Mouse (Mus musculus) limb, embryonic 10.5 days (tissue): ENCODE data around the gene Cyp2f2. TPM values are rescaled to one million over a fixed set of nuclear protein-coding genes. Genes with fewer than 3 reads are reported as not detected.

Source experiments
- DNase-seq: peaks from one replicate; pipeline ENCODE4 v3.0.0-alpha.2; 2017; ENCODE audit warnings: low spot score
- H3K27ac ChIP-seq: fragments of 300-500 bp; sonication (generic); 2 replicates; pipeline ENCODE4 v1.5.1; 2016; ENCODE audit warnings: mild to moderate bottlenecking
- H3K27me3 ChIP-seq: fragments of 300-500 bp; sonication (generic); 2 replicates; pipeline ENCODE4 v1.6.1; 2016; ENCODE audit warnings: low read depth, mild to moderate bottlenecking; ENCODE audit not compliant: poor library complexity, severe bottlenecking
- H3K36me3 ChIP-seq: fragments of 300-500 bp; sonication (generic); 2 replicates; pipeline ENCODE4 v1.6.1; 2016; ENCODE audit warnings: mild to moderate bottlenecking, moderate library complexity
- H3K4me1 ChIP-seq: fragments of 300-500 bp; sonication (generic); 2 replicates; pipeline ENCODE4 v1.6.1; 2016
- H3K4me3 ChIP-seq: fragments of 300-500 bp; sonication (generic); 2 replicates; pipeline ENCODE4 v1.5.1; 2016; ENCODE audit warnings: mild to moderate bottlenecking, moderate library complexity
- H3K9me3 ChIP-seq: fragments of 300-500 bp; sonication (generic); replicated peaks from 2 replicates; pipeline ENCODE4 v1.6.1; 2016; ENCODE audit warnings: mild to moderate bottlenecking
- WGBS: fragments of 180-500 bp; shearing (Covaris S2); methylation state at CpG from one replicate; pipeline ENCODE4 v1.1.7; 2016; 5-methylcytosine and 5-hydroxymethylcytosine counted together
- microRNA-seq: library from miRNA; unstranded; fragments of <30 nt; microRNA quantifications from one replicate; pipeline ENCODE4, GENCODE M21; 2017
- polyA plus RNA-seq: library from polyadenylated mRNA; unstranded; fragments of >200 nt; fragmentation: Nextera tagmentation; extraction: Ambion mirVana; gene quantifications from 2 replicates; pipeline ENCODE4 v1.2.1, GENCODE M21; 2016

Gene Cyp2f2
- polyA plus RNA-seq, 1 experiment from 2014 or later = not detected

GRCm38 (mm10) chr7:27170981-27171380, 51.3 kb downstream of the Cyp2f2 start:
- 98% methylated on average over 3 of the region's 3 CpGs for WGBS
- DNase-seq = no peak
- no peak overlapping the region for H3K4me3 ChIP-seq
- peaks cover 10% of the 10 kb centered on the region for H3K4me1 ChIP-seq
- H3K27ac ChIP-seq = no peak overlapping the region
- H3K36me3 ChIP-seq = peaks cover 50% of the 10 kb centered on the region
- H3K9me3 ChIP-seq = no peaks in the 10 kb centered on the region
- no peaks in the 10 kb centered on the region for H3K27me3 ChIP-seq

DNA sequence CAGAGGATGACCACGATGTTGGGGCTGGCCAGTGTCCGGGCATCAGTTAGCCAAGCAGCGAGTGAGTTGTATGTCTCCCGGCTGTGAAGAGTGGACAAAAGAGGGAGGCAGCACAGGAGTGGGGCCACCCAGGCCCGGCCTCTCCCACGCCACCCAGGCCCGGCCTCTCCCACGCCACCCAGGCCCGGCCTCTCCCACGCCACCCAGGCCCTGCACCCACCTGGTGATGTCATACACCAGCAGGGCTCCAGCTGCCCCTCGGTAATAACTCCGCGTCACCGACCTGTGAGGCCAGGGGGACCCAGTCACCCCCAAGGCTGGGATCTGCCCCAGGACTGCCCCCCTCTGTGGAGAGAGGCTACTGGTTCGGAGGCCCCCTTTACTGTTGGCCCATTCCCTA, 54.8 kb downstream of the Cyp2f2 start:
- WGBS = 96% methylated on average over 15 of the region's 15 CpGs
- Histone ChIP-seq H3K4me3 (no peak overlapping the region), H3K36me3 (peaks cover 46% of the 10 kb centered on the region), H3K27ac (no peak overlapping the region), H3K4me1 (peaks cover 9% of the 10 kb centered on the region; the same call in 1 of the 2 replicates), H3K27me3 (no peaks in the 10 kb centered on the region), H3K9me3 (no peaks in the 10 kb centered on the region)
- no peak for DNase-seq

GRCm38 (mm10) chr7:27174896-27175295, 55.2 kb downstream of the Cyp2f2 start:
- Histone ChIP-seq H3K4me3 (no peak overlapping the region), H3K9me3 (no peaks in the 10 kb centered on the region), H3K4me1 (peaks cover 11% of the 10 kb centered on the region; the same call in 1 of the 2 replicates), H3K27me3 (no peaks in the 10 kb centered on the region), H3K36me3 (peaks cover 45% of the 10 kb centered on the region), H3K27ac (no peak overlapping the region)
- 95% methylated on average over 7 of the region's 7 CpGs for WGBS
- no peak for DNase-seq

DNA sequence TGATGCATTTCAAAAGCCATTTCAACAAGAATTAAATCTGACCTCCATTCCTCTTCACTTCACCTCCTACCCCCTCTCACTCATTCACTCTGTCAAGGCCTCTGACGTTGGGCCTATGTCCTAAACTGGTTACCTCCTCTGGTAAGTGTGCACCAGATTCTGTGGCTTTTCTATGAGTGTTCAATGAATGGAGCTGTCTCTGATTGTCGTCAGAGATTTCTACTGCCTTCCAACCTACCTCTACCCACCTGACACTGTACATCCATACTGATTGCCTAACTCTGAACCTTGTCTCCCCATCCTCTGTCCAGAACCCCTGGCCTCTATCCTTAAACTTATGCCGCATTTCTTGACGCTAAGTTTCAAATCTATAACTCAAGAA, 58.2 kb downstream of the Cyp2f2 start:
- 26% methylated on average over 4 of the region's 4 CpGs for WGBS
- DNase-seq = no peak
- Histone ChIP-seq H3K36me3 (peaks cover 31% of the 10 kb centered on the region), H3K27me3 (no peaks in the 10 kb centered on the region), H3K9me3 (no peaks in the 10 kb centered on the region), H3K4me3 (peak overlapping the region; percentile 68), H3K27ac (peak overlapping the region; percentile 90; the same call in 1 of the 2 replicates), H3K4me1 (peaks cover 11% of the 10 kb centered on the region; the same call in 1 of the 2 replicates)

GRCm38 (mm10) chr7:27178324-27179216, 58.9 kb downstream of the Cyp2f2 start, which contains the start of gene Rab4b:
Gene Rab4b (minus strand): TSS chr7:27178896.
- Histone ChIP-seq H3K4me3 (peak within 1 kb of the TSS; percentile 68), H3K4me1 (peaks cover 11% of the 10 kb centered on the region; the same call in 1 of the 2 replicates), H3K9me3 (no peaks in the 10 kb centered on the region), H3K27ac (peak within 1 kb of the TSS; percentile 90), H3K27me3 (no peaks in the 10 kb centered on the region), H3K36me3 (peaks cover 31% of the 10 kb centered on the region)
- peak; percentile 98 for DNase-seq
- under 1% methylated on average over 52 of the region's 53 CpGs for WGBS

DNA sequence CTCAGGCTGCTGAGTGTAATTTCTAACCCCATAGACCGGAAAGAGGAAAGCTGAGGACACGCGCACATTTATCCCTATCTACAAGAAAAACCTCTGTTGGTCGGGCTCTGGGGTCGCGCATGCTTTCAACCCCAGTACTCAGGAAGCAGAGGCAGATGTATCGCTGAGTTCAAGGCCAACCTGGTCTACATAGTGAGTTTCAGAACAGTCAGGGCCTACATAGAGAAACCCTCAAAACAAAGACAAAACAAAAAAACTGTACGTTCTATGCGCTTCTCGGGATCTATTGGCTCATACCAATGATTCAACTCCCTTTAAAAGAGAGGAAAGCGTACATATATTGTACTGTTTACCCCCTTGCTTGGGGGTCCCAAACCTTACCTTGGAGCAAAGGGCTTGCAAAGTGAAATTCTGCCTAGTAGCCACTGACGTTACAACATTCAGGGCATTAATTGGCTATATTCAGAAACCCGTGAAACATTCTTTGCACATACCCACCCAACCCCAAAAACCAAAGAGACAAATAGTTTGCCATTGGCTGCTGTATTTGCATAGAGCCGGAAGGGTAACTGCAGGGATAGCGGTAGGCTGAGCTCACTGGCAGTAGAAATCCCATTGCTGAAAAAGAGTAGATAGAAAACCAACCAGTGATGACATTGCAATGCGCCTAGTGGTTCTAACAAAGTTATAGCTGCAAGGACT, 59.7 kb downstream of the Cyp2f2 start:
- DNase-seq = no peak

DNA sequence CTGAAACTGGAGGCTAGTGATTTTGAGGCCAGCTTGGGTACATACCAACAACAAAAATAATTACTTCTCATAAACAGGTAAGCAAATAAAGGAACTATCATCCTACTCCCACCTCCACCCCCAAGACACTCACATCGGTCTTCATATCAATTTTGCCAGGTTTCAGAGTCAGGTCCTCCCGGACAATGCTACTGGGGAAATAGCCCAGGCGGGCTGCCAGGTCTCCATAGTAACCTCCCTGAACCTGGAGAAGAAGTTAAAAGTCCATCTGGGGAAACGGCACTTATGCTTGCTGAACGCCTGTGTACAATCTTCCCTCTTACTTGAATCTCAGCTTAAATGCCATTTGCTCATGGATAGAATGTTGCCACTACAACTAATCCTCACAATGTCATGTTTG, 60.3 kb downstream of the Cyp2f2 start:
- no peak for DNase-seq
- Histone ChIP-seq H3K36me3 (peaks cover 30% of the 10 kb centered on the region), H3K4me1 (peaks cover 11% of the 10 kb centered on the region; the same call in 1 of the 2 replicates), H3K4me3 (no peak overlapping the region), H3K9me3 (no peaks in the 10 kb centered on the region), H3K27ac (no peak overlapping the region), H3K27me3 (no peaks in the 10 kb centered on the region)
- WGBS = 88% methylated on average over 5 of the region's 5 CpGs

More for the DNA sequence above, 59.7 kb downstream of the Cyp2f2 start:
- Histone ChIP-seq H3K9me3 (no peaks in the 10 kb centered on the region), H3K27ac (peak overlapping the region; percentile 90), H3K4me3 (peak overlapping the region; percentile 68), H3K36me3 (peaks cover 29% of the 10 kb centered on the region), H3K4me1 (peaks cover 11% of the 10 kb centered on the region; the same call in 1 of the 2 replicates), H3K27me3 (no peaks in the 10 kb centered on the region)
- WGBS = 49% methylated on average over 16 of the region's 16 CpGs

DNA sequence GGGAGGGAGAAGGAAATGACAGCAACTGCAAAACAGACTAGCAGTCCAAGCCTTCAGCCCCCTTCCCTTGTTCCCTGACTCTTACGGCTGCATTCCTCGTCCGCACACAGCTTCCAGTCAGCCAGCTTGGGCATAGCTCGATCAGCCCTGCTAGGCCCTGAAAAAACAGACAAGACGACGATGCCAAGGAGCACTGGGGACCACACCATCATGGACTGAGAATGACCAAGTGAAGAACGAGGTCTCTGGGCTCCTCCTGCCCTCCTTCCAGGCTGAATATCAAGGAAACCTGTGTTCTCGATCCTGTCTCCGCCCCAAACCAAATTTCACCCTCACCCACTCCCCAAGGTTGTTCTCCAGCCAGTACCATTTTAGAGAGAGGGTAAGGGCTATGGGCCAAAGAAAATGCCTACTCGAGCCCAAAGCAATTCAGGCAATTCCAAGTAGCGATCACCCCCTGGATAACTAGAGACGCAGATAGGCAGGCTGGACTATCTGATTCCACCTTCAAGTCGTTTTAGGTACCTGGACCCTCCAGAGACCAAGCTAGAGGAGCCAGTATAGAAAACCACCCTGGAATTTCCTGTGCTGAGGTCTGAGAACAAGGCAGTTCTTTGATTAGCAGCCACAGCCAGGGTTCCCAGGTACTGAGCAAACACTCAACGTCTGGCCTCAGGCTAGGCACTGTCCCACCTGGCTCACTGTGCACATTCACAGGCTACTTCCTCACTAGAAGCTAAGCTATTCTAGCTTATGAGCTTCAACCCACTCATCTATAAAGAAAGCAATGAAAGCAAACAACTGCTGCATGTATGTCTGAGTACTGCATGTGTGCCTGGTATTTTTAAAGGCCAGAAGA, 61.4 kb downstream of the Cyp2f2 start, which contains the start of the genes Gm21983 and Mia:
Gm21983 (minus strand) TSS at position 250 of the 859 bp plus-strand sequence.
Mia (minus strand) TSS at position 321 of the 859 bp plus-strand sequence.
- no peaks in the 10 kb centered on the region for H3K9me3 ChIP-seq
- no peaks in the 10 kb centered on the region for H3K27me3 ChIP-seq
- H3K4me1 ChIP-seq = peaks cover 11% of the 10 kb centered on the region; the same call in 1 of the 2 replicates
- 73% methylated on average over 14 of the region's 14 CpGs for WGBS
- no peak within 1 kb of the TSS for H3K4me3 ChIP-seq
- DNase-seq = no peak
- no peak within 1 kb of the TSS for H3K27ac ChIP-seq
- H3K36me3 ChIP-seq = peaks cover 33% of the 10 kb centered on the region

DNA sequence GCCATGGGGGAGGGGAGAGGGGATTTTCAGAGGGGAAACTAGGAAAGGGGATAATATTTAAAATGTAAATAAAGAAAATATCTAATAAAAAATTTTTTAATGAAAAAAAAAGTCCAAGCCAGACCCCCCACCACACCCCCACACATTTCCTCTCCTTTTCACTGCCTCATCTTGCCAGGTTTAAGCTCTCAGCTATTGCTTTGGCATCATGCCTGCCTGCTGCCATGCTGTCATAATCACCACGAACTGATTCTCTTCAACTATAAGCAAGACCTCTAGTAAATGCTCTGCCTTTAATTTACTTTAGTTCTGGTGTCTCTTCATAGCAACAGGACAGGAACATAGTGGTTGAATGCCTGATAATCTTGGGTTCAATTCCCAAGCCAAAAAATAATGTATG, 62.8 kb downstream of the Cyp2f2 start:
- peaks cover 48% of the 10 kb centered on the region for H3K36me3 ChIP-seq
- H3K4me3 ChIP-seq = no peak overlapping the region
- no peak overlapping the region for H3K27ac ChIP-seq
- H3K4me1 ChIP-seq = peaks cover 11% of the 10 kb centered on the region; the same call in 1 of the 2 replicates
- DNase-seq = no peak
- no peaks in the 10 kb centered on the region for H3K9me3 ChIP-seq
- WGBS = 90% methylated on average over 1 of the region's 1 CpGs
- H3K27me3 ChIP-seq = no peaks in the 10 kb centered on the region

Small RNA genes within 50 kb of the gene (microRNA-seq; reads per million reads assigned to microRNA genes)
- gene Mir3101 = 1.5 reads per million

Other genes with a start within 250 kb of the Cyp2f2 start
- gene Cyp2a22, start 180.5 kb upstream of the Cyp2f2 start, polyA plus RNA-seq = not detected in 2 replicates
- gene Cyp2a12, start 90.8 kb upstream of the Cyp2f2 start, polyA plus RNA-seq = not detected in 2 replicates
- gene Cyp2t4, start 33.8 kb downstream of the Cyp2f2 start, polyA plus RNA-seq = 0.11 and 0.19 TPM in 2 replicates
- 95.2 and 97.8 TPM in 2 replicates for gene Egln2, start 46.9 kb downstream of the Cyp2f2 start, polyA plus RNA-seq
- gene Rab4b, start 59.0 kb downstream of the Cyp2f2 start, polyA plus RNA-seq = 59.8 and 67.0 TPM in 2 replicates
- 0.81 TPM in 1 of 2 replicates, not detected in the other for gene Gm21983, start 61.2 kb downstream of the Cyp2f2 start, polyA plus RNA-seq
- gene Mia, start 61.2 kb downstream of the Cyp2f2 start, polyA plus RNA-seq = 1.1 and 5.0 TPM in 2 replicates
- gene BC024978, start 75.9 kb downstream of the Cyp2f2 start, polyA plus RNA-seq = 3.6 and 4.5 TPM in 2 replicates
- 415 and 452 TPM in 2 replicates for gene Snrpa, start 76.4 kb downstream of the Cyp2f2 start, polyA plus RNA-seq
- gene Itpkc, start 108.8 kb downstream of the Cyp2f2 start, polyA plus RNA-seq = 7.2 and 7.9 TPM in 2 replicates
- 16.3 and 16.4 TPM in 2 replicates for gene Coq8b, start 113.1 kb downstream of the Cyp2f2 start, polyA plus RNA-seq
- 7.9 and 10.4 TPM in 2 replicates for gene Numbl, start 138.5 kb downstream of the Cyp2f2 start, polyA plus RNA-seq
- 6.7 and 10.6 TPM in 2 replicates for gene Ltbp4, start 217.8 kb downstream of the Cyp2f2 start, polyA plus RNA-seq
- 46.1 and 61.2 TPM in 2 replicates for gene Shkbp1, start 236.1 kb downstream of the Cyp2f2 start, polyA plus RNA-seq
- not detected in 2 replicates for gene Gm20479, start 237.5 kb downstream of the Cyp2f2 start, polyA plus RNA-seq